Mouse (Mus musculus) bone marrow macrophage, adult 2 months (primary cell): ENCODE measurements around the gene Rnf26.

Source experiments
- CTCF ChIP-seq: IDR thresholded peaks from 2 replicates; pipeline ENCODE4 v1.5.1; 2012; ENCODE audit warnings: low read depth, mild to moderate bottlenecking, low read length, moderate library complexity
- POLR2A ChIP-seq: IDR thresholded peaks from 2 replicates; pipeline ENCODE4 v1.6.1; 2012; ENCODE audit warnings: mild to moderate bottlenecking, low read depth, low read length, borderline replicate concordance

- TF ChIP-seq POLR2A (no peak), CTCF (no peak)
These were observed 34.0 kb upstream of the Rnf26 start for GRCm38 (mm10) chr9:44147290-44147689.
